Mouse (Mus musculus): ENCODE measurements at regions not wholly inside any gene's neighbourhood (a gene's known extent, or its start where the extent isn't known, plus 50 kb on each side); places are given as distances from the start of the nearest gene placed in this dataset.

- DNase-seq = no peak
Observed at GRCm38 (mm10) chr5:126967076-126967475, 274.5 kb upstream of the Tmem132c start.

- DNase-seq = peak; percentile 25 to 35
Observed at GRCm38 (mm10) chr5:126969373-126969772, 272.2 kb upstream of the Tmem132c start.

GRCm38 (mm10) chr5:126971284-126971683 lies 270.3 kb upstream of the Tmem132c start:
- no peak for DNase-seq

GRCm38 (mm10) chr5:126971981-126972380 lies 269.6 kb upstream of the Tmem132c start:
- no peak for DNase-seq

GRCm38 (mm10) chr5:126973425-126973824 lies 268.2 kb upstream of the Tmem132c start:
- DNase-seq = no peak

- no peak for DNase-seq
Observed at GRCm38 (mm10) chr5:126974565-126974964, 267.0 kb upstream of the Tmem132c start.

GRCm38 (mm10) chr5:126995577-126995976 lies 246.0 kb upstream of the Tmem132c start:
- peak; percentile 26 to 39 for DNase-seq

GRCm38 (mm10) chr5:127014166-127014565 lies 227.4 kb upstream of the Tmem132c start:
- no peak for DNase-seq

GRCm38 (mm10) chr5:127016467-127017060 lies 225.0 kb upstream of the Tmem132c start:
- DNase-seq = peak; percentile 23 to 51

- peak; percentile 66 to 75 for DNase-seq
Observed at GRCm38 (mm10) chr5:127017971-127018370, 223.6 kb upstream of the Tmem132c start.

- DNase-seq = no peak
Observed at GRCm38 (mm10) chr5:127036472-127036871, 205.1 kb upstream of the Tmem132c start.

- DNase-seq = no peak
Observed at GRCm38 (mm10) chr5:127057770-127058169, 183.8 kb upstream of the Tmem132c start.

- no peak for DNase-seq
Observed at GRCm38 (mm10) chr5:127074327-127074726, 167.3 kb upstream of the Tmem132c start.

Data from cerebellum, postnatal 14 days (tissue).